Mouse (Mus musculus) liver, postnatal 0 days (tissue): Measurements from ENCODE around the gene Slfn1.

Experiments used
- CTCF ChIP-seq: sonication (generic); IDR thresholded peaks from 2 replicates; pipeline ENCODE4 v1.5.1; 2016; ENCODE audit warnings: antibody characterized with exemption, low read depth
- EP300 ChIP-seq: IDR thresholded peaks from 2 replicates; pipeline ENCODE4 v1.6.1; 2016; ENCODE audit warnings: antibody characterized with exemption, low read depth, mild to moderate bottlenecking

GRCm38 (mm10) chr11:83123198-83123597 lies 6.5 kb downstream of the Slfn1 start:
- no peak for TF ChIP-seq CTCF
- no peak for TF ChIP-seq EP300
